Mouse (Mus musculus) layer of hippocampus, postnatal 25 days (tissue): ENCODE measurements around the gene Gm11060. TPM values are rescaled to one million over a fixed set of nuclear protein-coding genes. Genes with fewer than 3 reads are reported as not detected.

Experiments used
- DNase-seq, 2 experiments: peaks; one replicate each; pipeline ENCODE4 v3.0.0; 2022; ENCODE audit warnings: mixed read lengths in 2 of 2, low spot score in 1 of 2; ENCODE audit errors: extremely low spot score in 1 of 2
- total RNA-seq, 2 experiments: library from RNA; stranded (reverse); gene quantifications; 2 replicates each; pipeline ENCODE4 v1.2.3; 2021

The Gm11060 gene
- total RNA-seq, 2 experiments from 2014 or later: not detected

DNA sequence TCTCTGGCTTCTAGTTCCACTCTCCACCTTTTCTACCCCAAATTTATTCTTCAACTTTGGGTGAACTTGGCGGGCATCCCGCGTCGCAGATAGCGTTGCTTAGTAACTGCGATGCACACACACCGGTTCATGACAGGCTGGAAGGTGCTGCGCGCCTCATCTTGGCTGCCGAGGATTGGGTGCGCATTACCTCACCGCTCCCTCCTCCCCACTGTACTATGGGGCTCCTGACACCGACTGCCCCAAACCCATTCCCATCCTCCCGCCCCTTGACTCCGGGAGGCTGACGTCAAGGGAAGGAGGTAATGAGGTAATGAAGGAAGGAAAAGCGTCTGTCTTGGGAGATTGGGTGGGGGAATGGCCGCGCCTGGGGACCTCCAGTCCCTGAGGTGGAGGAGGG lies 42.5 kb downstream of the Gm11060 start:
- no peak for DNase-seq

DNA sequence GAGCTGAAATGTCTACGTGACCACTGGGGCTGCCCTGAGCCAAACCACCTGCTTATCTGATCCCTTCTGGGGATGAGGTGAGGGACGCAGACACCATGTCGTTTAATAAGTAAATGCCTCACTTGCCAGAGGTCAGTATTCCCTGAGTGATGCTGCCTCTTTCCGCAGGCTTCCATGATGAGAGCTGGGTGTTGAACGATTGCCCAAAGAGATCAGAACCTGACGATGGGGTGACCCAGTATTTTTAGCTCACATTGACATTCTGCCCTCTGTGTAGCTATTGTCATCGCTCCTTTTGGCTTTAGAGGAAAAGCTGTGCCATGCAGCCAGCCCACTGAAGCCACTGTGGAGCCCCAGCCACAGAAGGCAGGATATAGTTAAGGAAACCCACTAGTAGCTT lies 47.7 kb downstream of the Gm11060 start:
- no peak for DNase-seq

DNA sequence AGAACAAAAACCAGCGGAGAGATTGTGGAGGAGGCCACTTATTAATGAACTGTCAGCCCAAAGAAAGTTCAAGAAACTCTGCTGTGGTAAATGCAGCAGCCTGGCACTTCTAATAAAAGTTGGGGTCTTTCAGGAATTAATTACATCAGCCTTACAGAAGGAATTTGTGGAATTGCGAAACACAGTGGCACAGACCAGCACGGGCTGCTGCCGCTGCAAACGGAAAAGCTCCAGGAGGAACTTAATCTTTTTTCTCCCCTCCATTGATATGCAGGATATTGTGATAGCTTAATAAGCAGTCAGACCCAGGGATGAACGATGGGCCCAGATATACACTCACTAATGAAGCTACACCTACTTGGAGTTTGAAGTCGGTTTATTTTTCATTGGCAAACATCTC lies 49.6 kb downstream of the Gm11060 start:
- no peak for DNase-seq

Other genes starting within 250 kb of the Gm11060 start
- gene Prrg4, start 242.1 kb upstream of the Gm11060 start, total RNA-seq: under 1 TPM; 0.45 to 0.54 TPM
- gene Ccdc73, start 224.2 kb upstream of the Gm11060 start, total RNA-seq: 1 to 10 TPM in 1 of 2 experiments, under 1 TPM in 1; 0.70 to 1.3 TPM
- 100 to 1,000 TPM in 1 of 2 experiments, 10 to 100 TPM in 1; 87.4 to 106 TPM for gene Eif3m, start 74.9 kb upstream of the Gm11060 start, total RNA-seq
- gene Wt1, start 34.5 kb downstream of the Gm11060 start, total RNA-seq: under 1 TPM in 1 of 2 experiments, not detected in 1; 0.16 TPM
- not detected for gene Them7, start 132.3 kb downstream of the Gm11060 start, total RNA-seq